Mouse (Mus musculus) spleen, adult 18-20 months (tissue): ENCODE data around the gene Rgl3.

ENCODE experiments used
- DNase-seq, 2 experiments: peaks; one replicate each; pipeline ENCODE4 v3.0.0; 2022; ENCODE audit warnings: mixed read lengths in 2 of 2

Gene Rgl3

GRCm38 (mm10) chr9:21978398-21979128 is 10.7 kb downstream of the Rgl3 start:
- no peak for DNase-seq

- DNase-seq = peak in 1 of 2 experiments; percentile 55
Measured at GRCm38 (mm10) chr9:21977972-21978371, 11.3 kb downstream of the Rgl3 start.

DNA sequence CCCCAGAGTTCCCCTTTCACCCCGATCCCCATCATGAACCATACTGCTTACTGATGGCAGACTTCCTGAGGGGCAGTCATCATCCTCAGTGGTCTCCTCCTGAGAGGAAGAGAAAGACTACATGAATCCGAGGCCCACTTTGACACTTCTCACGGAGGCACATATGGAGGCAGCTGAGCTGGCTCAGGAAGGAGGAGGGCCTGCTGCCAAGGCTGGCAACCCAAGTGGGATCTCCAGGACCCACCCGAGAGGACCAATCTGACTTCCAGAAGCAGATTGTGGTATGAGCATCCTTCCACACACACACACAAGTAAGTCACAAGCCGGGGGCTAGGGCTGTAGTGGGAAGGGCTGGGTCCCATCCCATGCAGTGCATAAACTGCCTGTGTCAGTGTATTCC is 11.9 kb downstream of the Rgl3 start:
- DNase-seq = no peak

DNA sequence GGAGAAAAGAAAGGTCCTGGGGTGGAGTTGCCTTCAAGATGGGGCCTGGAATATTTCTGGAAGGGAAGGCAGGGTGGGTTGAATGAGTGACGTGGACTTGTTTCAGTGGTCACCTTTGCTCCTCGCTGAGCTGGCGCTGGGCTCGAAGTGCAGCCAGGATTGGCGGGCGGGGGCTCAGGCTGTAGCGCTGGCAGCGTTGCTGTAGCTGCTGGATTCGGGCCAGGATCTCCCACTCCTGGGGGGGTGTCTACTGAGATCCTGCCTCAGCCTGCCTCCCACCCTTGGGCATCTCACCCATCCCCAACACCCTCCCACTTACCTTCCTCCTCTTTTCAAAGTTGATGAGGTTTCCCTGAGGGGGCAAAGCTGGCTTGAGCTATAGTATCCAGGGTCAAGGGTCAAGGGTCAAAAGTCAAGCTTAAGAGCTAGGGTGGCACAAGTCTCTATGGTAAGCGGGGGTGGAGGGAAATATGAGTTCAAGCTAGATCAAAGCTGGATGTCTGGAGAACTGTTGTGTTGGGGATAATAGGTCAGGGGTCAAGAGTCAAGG is 12.5 kb downstream of the Rgl3 start:
- DNase-seq = no peak

DNA sequence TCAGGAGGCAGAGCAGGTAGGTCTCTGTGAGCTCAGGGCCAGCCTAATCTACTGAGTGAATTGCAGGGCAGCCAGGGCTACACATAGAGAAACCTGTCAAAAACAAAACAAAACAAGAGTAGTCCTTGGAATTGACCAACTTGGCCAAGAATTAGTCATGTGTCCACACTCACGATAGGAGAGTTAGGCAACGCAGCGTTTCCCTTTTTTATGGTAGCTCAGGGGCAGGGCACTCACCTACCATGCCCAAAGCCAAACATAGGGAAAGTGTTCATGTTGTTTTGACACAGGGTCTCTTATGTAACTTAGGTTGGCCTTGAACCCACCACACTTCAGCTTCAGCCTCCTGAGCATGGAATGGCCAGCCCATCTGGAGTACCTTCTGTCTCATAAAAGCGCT is 19.9 kb downstream of the Rgl3 start:
- no peak for DNase-seq

DNA sequence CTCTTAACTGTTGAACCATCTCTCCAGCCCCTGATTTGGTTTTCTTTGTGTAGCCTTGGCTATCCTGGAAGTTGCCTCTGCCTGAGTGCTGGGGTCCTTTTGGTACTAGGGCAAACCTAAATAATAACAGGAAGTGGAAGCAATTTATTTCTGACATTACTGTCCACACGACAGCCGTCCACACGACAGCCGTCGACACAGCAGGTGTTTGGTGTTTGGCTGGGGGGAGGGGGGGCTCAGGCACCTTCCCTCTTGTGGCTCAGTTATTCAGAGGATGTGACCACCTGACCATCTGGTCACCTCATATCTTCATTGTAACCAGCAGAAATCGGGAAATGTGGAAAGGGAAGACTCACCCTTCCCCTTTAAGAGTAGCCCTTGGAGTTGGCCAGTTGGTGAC is 20.4 kb downstream of the Rgl3 start:
- DNase-seq = no peak

GRCm38 (mm10) chr9:21963417-21963816 is 25.8 kb downstream of the Rgl3 start, which contains the start of gene Epor:
Gene Epor, minus strand, starts transcription at chr9:21963506.
- no peak for DNase-seq

- peak; percentile 25 to 39 for DNase-seq
Measured at GRCm38 (mm10) chr9:21962416-21963059, 26.7 kb downstream of the Rgl3 start.

- DNase-seq = no peak
Measured at GRCm38 (mm10) chr9:21962010-21962409, 27.2 kb downstream of the Rgl3 start.

DNA sequence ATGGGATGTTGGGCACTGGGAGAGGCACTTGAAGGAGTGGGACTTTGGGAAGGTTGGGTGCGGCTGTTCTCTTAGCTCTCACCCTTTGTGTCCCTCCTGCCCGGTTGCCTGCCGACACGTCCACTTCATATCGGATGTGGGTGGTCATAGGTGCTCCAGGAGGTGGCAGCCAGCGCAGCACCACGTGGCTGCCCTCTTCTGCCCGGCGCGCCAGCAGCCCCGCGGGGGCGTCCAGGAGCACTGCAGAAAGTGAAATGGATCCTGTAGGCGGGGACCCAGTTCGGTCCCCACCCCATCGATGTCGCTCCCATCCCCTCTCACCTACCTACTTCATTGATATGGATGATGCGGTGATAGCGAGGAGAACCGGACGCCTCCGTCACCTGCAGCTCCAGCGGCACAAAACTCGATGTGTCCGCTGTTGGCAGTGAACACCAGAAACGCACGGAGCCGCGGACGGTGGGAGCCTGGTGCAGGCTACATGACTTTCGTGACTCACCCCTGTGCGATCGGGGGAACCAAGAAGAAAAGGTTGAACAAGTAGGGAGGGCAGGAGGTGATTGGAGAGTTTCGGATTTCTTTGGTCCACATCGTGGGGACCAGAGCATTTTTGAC is 27.8 kb downstream of the Rgl3 start:
- no peak for DNase-seq

DNA sequence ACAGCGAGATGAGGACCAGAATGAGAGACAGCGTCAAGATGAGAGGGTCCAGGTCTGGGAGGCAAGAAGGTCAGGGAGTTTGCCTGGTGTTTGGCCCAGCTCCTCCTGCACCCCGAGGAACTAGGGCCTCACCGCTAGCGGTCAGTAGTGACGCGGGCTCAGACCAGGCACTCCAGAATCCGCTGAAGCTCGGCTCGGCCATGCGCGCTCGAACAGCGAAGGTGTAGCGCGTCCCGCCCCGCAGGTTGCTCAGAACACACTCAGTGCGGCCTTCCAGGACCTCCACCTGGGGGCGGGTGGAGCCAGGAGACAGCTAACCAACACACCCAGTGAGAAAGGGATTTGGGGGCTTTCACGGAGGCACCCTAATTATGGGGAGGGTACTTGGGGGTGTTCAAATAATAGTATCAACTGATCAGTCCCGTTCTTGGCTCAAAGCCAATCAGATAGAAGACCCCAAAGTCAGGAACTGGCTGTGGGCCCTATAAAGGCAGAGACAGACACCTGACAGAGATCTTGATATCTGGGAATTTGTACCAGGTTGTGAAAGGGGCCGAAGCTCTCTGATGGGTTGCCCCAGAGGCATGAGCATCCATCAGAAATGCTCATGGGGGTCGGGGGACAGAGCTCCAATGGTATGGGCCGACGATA is 28.6 kb downstream of the Rgl3 start:
- no peak for DNase-seq

DNA sequence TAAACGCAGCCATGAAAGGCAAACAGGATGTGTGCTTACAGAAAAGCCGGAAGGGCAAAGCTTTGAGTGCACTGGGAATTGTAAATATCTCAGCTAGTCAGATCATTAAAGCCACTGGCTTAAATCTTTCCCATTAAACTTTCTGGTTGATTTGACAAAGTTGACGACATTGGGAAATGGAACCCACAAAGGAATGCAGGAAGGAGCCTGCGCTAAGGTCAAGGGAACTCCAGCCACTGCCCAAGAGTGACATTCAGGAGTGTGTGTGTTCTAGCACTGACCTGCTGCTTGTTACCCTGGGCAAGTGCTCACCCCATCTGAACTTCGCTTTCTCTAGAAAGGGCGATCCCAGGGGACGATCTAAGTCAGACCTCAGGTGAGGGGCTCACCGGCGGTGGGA is 29.1 kb downstream of the Rgl3 start:
- no peak for DNase-seq

- DNase-seq = no peak
Measured at GRCm38 (mm10) chr9:21959244-21959643, 30.0 kb downstream of the Rgl3 start.

GRCm38 (mm10) chr9:21958372-21958771 is 30.9 kb downstream of the Rgl3 start:
- no peak for DNase-seq

DNA sequence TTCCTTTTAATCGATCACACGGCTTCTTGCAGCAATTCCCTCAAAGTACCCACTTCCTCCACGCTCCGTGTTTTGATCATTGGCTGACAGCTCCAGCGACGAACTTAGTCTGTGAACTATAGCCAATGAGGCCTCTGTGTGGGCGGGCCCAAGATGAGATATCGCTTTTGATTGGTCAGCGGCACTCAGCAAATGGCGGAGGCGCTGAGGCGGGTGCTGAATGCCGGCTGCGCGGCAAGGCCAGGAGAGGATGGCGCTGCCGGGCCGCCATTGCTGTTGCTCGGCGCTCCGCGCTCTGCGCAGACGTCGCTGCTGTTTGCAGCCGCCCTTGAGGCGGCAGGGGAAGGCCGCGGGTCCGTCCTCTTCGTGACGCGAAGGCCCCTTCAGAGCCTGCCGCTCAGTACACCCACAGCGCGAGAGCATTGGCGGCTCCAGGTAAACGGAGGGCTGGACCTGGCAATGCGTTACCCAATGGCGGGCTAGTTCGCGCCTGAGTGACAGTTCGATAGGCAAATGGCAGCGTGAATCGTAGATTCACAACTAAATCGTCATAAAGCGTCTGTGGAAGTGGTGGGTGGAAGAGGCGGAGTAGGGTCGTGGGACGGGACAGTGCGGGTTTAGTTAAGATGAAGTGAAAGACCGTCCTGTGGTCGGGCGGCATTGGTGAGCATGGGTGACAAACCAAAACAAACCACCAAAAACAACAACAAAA is 33.5 kb downstream of the Rgl3 start, which contains the start of gene Swsap1:
Gene Swsap1, plus strand, starts transcription at position 186 of the 712 bp plus-strand sequence.
- peak; percentile 96 to 97 for DNase-seq

DNA sequence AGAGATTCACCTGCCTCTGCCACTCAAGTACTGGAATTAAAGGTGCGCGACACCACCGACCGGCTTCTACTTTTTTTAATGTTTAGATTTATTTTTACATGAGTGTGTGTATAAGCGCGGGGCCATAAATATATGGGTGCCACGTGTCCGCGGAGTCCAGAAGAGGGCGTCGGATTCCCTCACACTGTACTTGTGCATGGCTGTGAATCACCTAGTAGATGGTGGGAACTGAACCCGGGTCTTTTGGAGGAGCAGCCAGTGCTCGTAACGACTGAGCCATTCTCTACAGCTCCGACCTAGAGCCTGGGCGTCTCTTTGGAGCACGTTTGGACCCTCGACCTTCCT is 34.0 kb downstream of the Rgl3 start:
- no peak for DNase-seq

DNA sequence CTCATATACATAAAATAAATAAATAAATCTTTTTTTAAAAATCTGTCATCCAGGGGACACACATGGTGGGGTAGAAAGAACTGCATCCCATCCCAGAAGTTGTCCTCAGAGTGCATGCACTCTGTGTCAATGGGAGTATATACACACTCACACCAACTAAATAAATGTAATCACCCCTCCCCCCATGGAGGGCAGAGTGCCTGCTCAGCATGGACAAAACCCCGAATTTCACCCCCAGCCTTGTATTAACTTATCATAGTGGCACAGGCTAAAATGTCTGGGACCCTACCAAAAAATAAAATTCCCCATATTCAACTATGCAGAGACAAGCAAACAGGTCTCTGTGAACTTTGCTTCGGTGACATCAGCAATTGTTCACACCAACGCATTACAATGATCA is 34.6 kb downstream of the Rgl3 start:
- DNase-seq = no peak

- no peak for DNase-seq
Measured at GRCm38 (mm10) chr9:21953600-21953999, 35.6 kb downstream of the Rgl3 start.

- DNase-seq = no peak
Measured at GRCm38 (mm10) chr9:21951977-21952376, 37.3 kb downstream of the Rgl3 start.

DNA sequence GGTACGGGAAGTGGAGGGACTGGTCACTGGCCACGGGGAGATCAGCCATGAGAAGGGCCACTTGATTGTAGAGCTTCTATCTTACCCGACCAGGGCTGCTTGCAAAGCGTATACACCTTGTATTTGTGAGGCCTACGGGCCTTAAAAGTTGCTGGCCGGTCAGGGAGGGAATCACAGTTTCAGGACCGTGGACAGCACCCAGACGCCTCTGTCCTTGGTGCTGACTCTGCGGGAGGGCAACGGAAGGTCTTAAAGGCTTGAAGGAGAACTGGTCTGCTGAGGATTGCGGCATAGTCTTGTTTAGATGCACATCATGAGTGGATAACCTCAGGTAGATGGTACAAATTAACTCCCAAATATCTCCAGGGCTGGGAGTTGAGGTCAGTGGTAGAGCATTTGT is 38.9 kb downstream of the Rgl3 start:
- peak in 1 of 2 experiments; percentile 63 for DNase-seq

GRCm38 (mm10) chr9:21948790-21949189 is 40.5 kb downstream of the Rgl3 start:
- DNase-seq = no peak

DNA sequence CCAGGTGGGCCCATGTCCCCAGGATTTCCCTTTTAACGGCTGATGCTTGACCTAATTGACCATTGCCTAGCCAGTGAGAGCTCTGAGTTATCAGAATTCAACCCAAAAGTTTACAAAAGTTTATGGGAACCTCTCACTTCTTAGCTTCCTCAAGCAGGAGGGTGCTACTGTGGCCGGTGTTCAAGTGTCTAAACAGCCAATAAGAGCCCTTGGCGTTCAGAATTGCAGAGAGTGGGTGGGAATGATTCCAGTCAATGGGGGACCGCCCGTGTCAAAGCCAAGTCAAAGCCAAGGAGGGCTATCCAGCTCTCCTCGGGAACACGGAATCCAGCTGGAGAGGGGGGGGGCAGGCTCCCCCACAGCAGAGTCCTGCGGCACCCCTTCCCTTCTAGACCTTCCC is 41.1 kb downstream of the Rgl3 start:
- DNase-seq = no peak
